Mouse (Mus musculus) neural tube, embryonic 13.5 days (tissue): ENCODE data around the gene Atf5. TPM values are rescaled to one million over a fixed set of nuclear protein-coding genes. Genes with fewer than 3 reads are reported as not detected.
A peak's percentile ranks its signal among the peaks of the same experiment; 100 is the strongest.

ENCODE experiments used
- ATAC-seq: fragments of 200-750 bp; cut with Nextera tagmentation; 2 replicates; pipeline ENCODE4 v1.8.0; 2017; ENCODE audit warnings: low read depth, mild to moderate bottlenecking, moderate TSS enrichment, moderate library complexity
- H3K27ac ChIP-seq: fragments of 300-500 bp; sonication (generic); replicated peaks from 2 replicates; pipeline ENCODE4 v1.5.1; 2015; ENCODE audit warnings: moderate library complexity, mild to moderate bottlenecking, inconsistent platforms
- H3K27me3 ChIP-seq: fragments of 300-500 bp; sonication (generic); 2 replicates; pipeline ENCODE4 v1.6.1; 2015; ENCODE audit warnings: mild to moderate bottlenecking, inconsistent platforms
- H3K36me3 ChIP-seq: fragments of 300-500 bp; sonication (generic); 2 replicates; pipeline ENCODE4 v1.6.1; 2015; ENCODE audit warnings: mild to moderate bottlenecking, inconsistent platforms
- H3K4me1 ChIP-seq: fragments of 300-500 bp; sonication (generic); replicated peaks from 2 replicates; pipeline ENCODE4 v1.6.1; 2015; ENCODE audit warnings: inconsistent platforms
- H3K4me2 ChIP-seq: fragments of 300-500 bp; sonication (generic); 2 replicates; pipeline ENCODE4 v1.6.1; 2015; ENCODE audit warnings: inconsistent platforms, mild to moderate bottlenecking, moderate library complexity
- H3K4me3 ChIP-seq: fragments of 300-500 bp; sonication (generic); 2 replicates; pipeline ENCODE4 v1.5.1; 2015; ENCODE audit warnings: mild to moderate bottlenecking, inconsistent platforms
- H3K9ac ChIP-seq: fragments of 300-500 bp; sonication (generic); 2 replicates; pipeline ENCODE4 v1.6.1; 2015; ENCODE audit warnings: moderate library complexity, mild to moderate bottlenecking, inconsistent platforms
- H3K9me3 ChIP-seq: fragments of 300-500 bp; sonication (generic); 2 replicates; pipeline ENCODE4 v1.6.1; 2016; ENCODE audit warnings: inconsistent platforms
- WGBS: fragments of 180-500 bp; shearing (Covaris S2); methylation state at CpG from one replicate; pipeline ENCODE4 v1.1.7; 2015; 5-methylcytosine and 5-hydroxymethylcytosine counted together
- polyA plus RNA-seq: library from polyadenylated mRNA; unstranded; fragments of >200 nt; fragmentation: Nextera tagmentation; extraction: Ambion mirVana; gene quantifications from 2 replicates; pipeline ENCODE4 v1.2.1, GENCODE M21; 2015

The Atf5 gene
- polyA plus RNA-seq, 1 experiment from 2014 or later: 4.8 TPM

DNA sequence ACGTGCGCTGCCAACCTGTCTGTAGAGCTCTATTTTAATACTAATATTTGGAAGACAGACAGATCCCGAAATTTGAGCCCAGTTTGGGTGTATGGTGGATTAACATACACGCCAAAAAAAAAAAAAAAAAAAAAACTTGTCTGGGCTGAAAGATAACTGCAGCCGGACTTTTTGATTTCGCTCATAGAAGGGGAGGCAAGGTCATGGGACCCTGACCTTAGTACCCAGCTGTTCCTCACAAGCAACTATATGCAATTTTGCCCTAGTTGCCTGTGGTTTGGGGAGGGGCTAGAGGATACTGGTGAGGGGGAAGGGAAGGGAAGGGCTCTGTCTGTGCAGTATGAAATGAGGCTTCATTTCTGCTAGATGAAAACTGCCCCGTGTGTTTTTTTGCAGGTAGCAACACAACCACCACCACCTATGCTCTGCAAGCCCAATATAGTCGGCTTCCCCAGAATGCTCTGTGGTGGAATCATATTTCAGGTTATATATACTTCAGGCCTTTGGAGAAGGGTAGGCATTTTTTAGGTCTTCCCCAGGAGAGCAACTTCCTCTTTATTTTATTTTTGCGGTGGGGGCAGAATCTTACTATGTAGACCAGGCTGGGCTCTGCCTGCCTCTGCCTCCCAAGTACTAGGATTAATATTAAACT, 39.9 kb upstream of the Atf5 start:
- ATAC-seq: no peak

DNA sequence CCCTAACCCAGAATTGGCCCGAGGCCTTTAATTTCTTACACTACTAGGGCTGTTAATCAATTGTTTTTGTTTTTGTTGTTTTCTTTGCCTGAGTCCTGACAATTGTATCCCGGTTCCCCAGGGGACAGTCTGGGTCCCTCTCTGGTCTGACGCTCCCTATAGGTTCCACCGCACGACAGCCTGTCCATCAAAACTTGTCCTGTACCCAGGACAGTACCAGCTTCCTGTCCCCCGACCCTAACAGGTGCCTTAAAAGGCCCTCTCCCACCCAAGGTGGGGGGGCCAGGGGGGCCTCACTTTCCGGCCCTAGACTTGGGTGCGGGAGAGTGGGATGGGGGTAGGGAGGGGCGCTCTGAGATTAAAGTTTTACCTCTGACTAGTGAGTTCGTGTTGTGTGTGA, 38.6 kb upstream of the Atf5 start:
- peak overlapping the region; percentile 81 for H3K9ac ChIP-seq
- H3K4me1 ChIP-seq: peaks cover 72% of the 10 kb centered on the region
- ATAC-seq: no peak
- H3K4me2 ChIP-seq: peak overlapping the region; percentile 77
- 37% methylated on average over 10 of the region's 10 CpGs for WGBS
- no peaks in the 10 kb centered on the region for H3K9me3 ChIP-seq
- H3K36me3 ChIP-seq: peaks cover 16% of the 10 kb centered on the region
- peak overlapping the region; percentile 93 for H3K27ac ChIP-seq
- H3K4me3 ChIP-seq: peak overlapping the region; percentile 43
- no peaks in the 10 kb centered on the region for H3K27me3 ChIP-seq

More for the DNA sequence above, 39.9 kb upstream of the Atf5 start:
- H3K36me3 ChIP-seq: peaks cover 16% of the 10 kb centered on the region
- peaks cover 73% of the 10 kb centered on the region for H3K4me1 ChIP-seq
- peak overlapping the region; percentile 95 for H3K27ac ChIP-seq
- 66% methylated on average over 9 of the region's 9 CpGs for WGBS
- peak overlapping the region; percentile 93 for H3K9ac ChIP-seq
- peak overlapping the region; percentile 97 for H3K4me2 ChIP-seq
- no peaks in the 10 kb centered on the region for H3K9me3 ChIP-seq
- H3K27me3 ChIP-seq: no peaks in the 10 kb centered on the region
- peak overlapping the region; percentile 73 for H3K4me3 ChIP-seq

DNA sequence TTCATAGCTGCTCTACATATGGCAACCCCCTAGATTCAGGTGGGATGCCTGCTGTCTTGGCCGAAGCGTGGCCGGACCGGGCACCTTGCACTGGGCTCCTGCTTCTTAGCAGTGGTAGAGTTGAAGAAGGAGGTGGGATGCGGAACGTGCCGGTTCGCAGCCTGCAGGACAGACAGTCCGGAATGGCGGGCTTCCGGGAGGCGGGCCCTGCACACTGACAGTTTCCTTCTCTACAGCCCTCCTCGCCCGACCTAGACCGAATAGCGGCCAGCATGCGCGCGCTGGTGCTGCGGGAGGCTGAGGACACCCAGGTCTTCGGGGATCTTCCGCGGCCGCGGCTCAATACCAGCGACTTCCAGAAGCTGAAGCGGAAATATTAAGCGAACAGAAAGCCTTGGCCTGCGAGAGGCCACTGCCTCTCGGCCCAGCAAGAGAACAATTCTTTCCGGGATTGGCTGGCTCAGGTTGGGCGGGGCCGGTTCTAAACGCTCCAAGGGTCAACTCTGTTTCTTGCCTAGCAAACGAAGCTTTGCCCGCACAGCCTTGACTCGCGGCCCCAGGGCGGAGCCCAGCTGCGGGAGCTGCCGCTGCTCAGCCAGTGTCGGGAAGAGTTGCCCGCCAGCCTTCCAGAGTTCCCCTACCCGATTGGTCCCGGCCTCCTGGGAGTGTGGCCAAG, 38.0 kb upstream of the Atf5 start:
- no peaks in the 10 kb centered on the region for H3K27me3 ChIP-seq
- H3K4me2 ChIP-seq: peak overlapping the region; percentile 77
- H3K4me1 ChIP-seq: peaks cover 72% of the 10 kb centered on the region
- 0 out of 2 replicates have a peak, but pooled peaks have one; percentile 1 for ATAC-seq
- H3K36me3 ChIP-seq: peaks cover 16% of the 10 kb centered on the region
- H3K27ac ChIP-seq: peak overlapping the region; percentile 93
- H3K4me3 ChIP-seq: peak overlapping the region; percentile 43
- WGBS: under 1% methylated on average over 45 of the region's 45 CpGs
- peak overlapping the region; percentile 81 for H3K9ac ChIP-seq
- H3K9me3 ChIP-seq: no peaks in the 10 kb centered on the region

DNA sequence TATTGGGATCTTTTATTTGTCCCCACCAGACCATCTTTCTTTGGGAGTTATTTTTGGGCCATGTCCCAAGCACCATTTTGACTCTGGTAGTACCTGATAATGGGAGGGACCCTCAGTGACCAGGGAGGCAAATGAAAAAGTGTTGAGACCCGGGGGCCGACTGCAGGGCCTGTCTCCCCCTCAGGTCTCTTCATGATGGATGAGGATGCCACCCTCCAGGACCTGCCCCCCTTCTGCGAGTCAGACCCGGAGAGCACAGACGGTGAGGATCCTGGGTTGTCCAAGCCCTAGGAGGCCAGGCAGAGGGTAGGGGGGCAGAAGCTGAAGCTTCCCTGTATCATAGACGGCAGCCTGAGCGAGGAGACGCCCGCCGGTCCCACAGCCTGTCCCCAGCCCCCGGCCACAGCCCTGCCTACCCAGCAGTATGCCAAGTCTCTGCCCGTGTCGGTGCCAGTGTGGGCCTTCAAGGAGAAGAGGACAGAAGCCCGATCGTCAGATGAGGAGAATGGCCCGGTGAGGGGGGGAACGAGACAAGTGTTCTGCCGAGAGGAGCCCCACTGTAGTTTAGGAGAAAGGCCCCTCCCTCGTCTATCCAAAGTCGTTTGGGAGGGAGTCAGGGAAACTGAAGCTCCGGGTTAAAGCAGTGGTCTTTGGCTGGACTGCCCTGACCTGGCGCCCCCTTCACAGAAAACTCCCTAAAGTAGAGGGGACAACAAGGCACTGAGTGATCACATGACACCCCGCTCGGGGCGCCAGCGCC, 37.3 kb upstream of the Atf5 start:
- H3K9me3 ChIP-seq: no peaks in the 10 kb centered on the region
- H3K4me3 ChIP-seq: peak overlapping the region; percentile 43
- peak overlapping the region; percentile 77 for H3K4me2 ChIP-seq
- H3K9ac ChIP-seq: peak overlapping the region; percentile 81
- H3K36me3 ChIP-seq: peaks cover 16% of the 10 kb centered on the region
- peak overlapping the region; percentile 93 for H3K27ac ChIP-seq
- no peak for ATAC-seq
- H3K27me3 ChIP-seq: no peaks in the 10 kb centered on the region
- peaks cover 72% of the 10 kb centered on the region for H3K4me1 ChIP-seq
- WGBS: 30% methylated on average over 26 of the region's 26 CpGs

DNA sequence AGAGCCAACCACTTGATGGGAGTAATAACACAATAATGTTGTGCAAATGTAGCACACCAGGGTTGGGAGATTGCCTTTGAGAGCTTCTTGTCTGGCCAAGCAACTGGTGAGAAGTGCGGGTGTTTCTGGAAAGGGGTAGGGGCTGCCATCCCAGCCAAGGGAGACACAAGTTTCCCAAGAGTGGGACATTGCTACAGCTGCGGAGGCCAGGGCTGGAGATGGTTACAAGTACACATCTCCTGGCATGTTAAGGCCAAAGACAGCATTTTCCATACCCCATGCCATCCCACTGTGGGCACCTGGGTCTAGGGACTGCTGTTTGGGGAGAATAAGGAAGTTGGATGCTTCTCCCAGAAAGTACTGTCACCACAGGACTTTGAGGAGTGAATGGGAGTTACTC, 36.6 kb upstream of the Atf5 start:
- Histone ChIP-seq H3K4me1 (peaks cover 66% of the 10 kb centered on the region), H3K9ac (peak overlapping the region; percentile 81; the same call in 1 of the 2 replicates), H3K36me3 (peaks cover 16% of the 10 kb centered on the region), H3K4me3 (no peak overlapping the region), H3K9me3 (no peaks in the 10 kb centered on the region), H3K4me2 (peak overlapping the region; percentile 77; the same call in 1 of the 2 replicates), H3K27me3 (no peaks in the 10 kb centered on the region), H3K27ac (no peak overlapping the region)
- no peak for ATAC-seq
- 98% methylated on average over 2 of the region's 2 CpGs for WGBS

DNA sequence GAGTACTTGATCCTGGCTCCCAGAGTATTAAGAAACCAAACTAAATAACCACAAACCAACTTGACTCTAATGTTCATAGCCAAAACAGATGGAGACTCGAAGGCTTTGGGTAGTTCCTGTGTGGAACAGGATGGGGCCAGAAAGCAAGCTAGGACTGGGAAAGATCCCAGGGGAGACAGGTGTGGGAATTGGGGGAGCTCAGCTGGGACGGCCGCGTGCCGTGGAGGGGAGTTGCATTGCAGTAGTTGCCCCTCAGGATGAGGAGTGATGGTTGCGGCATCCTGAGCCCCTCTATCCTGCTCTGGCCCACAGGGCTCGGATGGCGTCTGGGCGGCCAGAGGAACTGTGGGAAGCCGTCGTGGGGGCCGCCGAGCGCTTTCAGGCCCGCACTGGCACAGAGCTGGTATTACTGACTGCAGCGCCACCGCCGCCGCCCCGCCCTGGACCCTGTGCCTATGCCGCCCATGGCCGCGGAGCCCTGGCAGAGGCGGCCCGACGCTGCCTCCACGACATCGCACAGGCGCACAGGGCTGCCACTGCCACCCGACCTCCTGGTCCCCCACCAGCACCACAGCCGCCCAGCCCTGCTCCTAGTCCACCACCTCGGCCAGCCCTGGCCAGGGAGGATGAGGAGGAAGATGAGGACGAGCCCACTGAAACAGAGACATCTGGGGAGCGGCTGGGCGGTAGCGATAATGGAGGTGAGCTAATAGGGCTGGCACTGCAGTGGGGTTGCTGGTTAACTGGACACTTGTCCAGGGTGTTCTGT, 36.0 kb upstream of the Atf5 start:
- H3K36me3 ChIP-seq: peaks cover 16% of the 10 kb centered on the region
- H3K4me3 ChIP-seq: no peak overlapping the region
- WGBS: 91% methylated on average over 36 of the region's 36 CpGs
- no peaks in the 10 kb centered on the region for H3K27me3 ChIP-seq
- peaks cover 67% of the 10 kb centered on the region for H3K4me1 ChIP-seq
- no peak for ATAC-seq
- no peak overlapping the region for H3K27ac ChIP-seq
- H3K9me3 ChIP-seq: no peaks in the 10 kb centered on the region
- H3K4me2 ChIP-seq: peak overlapping the region; percentile 77; the same call in 1 of the 2 replicates
- H3K9ac ChIP-seq: no peak overlapping the region

DNA sequence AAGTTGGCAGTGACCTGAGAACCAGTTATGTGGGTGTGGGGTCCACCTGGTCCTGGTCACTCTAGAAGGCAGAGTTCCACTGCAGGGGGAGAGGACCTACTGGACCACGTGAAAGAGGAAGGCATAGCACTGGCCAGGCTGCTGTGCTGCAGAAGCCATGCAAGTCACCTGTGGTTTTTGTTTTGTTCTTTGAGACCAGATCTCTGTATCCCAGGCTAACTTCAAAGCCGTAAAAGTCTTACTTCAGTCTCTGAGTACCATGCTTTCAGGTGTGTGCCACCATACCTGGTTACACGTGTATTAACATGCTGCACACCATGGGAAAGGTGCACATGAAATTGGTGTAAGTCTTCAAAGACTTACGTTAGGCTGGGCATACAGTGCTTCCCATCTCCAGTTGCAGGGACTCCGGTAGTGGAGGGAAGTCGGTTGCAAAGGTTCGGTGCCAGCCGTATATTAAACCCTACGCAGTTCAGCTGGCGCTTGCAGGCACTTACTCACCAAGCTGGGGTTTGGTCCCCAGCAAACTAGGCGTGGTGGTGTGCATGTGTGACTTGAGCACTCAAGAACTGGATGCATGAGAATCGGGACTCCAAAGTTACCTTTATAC, 35.3 kb upstream of the Atf5 start:
- H3K9me3 ChIP-seq: no peaks in the 10 kb centered on the region

DNA sequence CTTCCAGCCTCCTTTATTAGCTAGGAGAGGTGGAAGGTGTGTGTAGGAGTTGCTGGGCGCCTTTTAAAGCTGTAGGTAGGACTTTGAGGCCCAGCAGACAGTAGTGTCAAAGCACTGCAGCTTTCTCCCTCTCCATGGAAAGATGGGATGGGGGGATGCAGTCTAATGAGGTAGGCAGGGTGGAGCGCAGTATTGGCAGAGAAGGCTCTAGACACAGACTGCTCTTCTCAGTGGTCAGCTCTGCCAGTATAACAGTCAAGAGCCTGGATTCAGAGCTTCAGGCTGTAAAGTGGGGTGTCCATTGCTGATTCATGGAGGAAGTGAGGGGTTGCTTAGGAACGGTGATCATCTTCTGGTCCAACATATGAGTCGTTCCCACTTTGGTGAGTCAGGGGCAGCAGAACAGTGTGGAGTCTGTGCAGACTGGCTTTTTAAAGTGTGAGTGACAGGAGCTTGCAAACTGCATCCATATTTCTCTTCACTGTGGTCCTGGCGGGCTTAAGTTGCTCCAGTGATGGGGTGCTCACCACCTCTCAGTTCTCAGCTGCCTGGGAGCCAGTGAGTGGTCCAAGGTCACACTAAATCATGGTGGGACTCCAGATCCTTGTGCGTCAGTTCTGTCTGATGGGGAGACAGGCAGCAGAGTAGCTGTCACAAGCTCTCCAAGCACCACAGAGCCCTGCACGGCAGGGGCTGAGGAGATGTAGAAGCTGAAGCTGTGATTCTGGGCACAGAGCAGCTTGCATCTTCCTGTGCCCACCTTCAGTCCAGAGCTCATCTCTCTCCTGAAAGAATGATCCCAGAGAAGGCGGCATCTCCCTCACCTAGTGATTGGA, 34.5 kb upstream of the Atf5 start:
- H3K4me1 ChIP-seq: peaks cover 62% of the 10 kb centered on the region

More for the DNA sequence above, 35.3 kb upstream of the Atf5 start:
- WGBS: 92% methylated on average over 12 of the region's 12 CpGs
- Histone ChIP-seq H3K4me1 (peaks cover 69% of the 10 kb centered on the region), H3K36me3 (peaks cover 18% of the 10 kb centered on the region), H3K9ac (peak overlapping the region; percentile 89; the same call in 1 of the 2 replicates), H3K4me3 (no peak overlapping the region), H3K27ac (no peak overlapping the region), H3K27me3 (no peaks in the 10 kb centered on the region), H3K4me2 (no peak overlapping the region)
- no peak for ATAC-seq

DNA sequence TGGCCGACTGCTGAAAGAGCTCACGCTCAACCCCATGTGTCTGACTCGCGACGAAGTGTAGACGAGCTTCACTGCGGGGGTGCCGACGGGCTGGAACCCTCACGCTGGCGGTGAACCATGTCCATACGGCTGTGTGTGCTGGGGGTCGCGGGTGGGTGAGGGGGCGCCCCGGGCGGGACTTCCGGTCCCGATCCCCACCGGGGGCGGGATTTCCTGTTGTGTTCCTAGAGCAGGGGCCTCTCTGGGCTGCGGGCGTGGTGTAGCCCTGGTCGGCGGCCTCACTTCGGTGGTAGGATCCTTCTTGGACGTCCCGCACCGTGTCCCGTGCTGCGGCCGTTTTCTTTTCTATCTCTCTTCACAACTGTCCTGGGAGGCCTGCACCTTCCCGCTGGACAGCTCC, 33.7 kb upstream of the Atf5 start:
- peak overlapping the region; percentile 84 for H3K4me2 ChIP-seq
- peaks cover 53% of the 10 kb centered on the region for H3K4me1 ChIP-seq
- no peaks in the 10 kb centered on the region for H3K9me3 ChIP-seq
- peak overlapping the region; percentile 98 for H3K27ac ChIP-seq
- WGBS: under 1% methylated on average over 33 of the region's 33 CpGs
- peak overlapping the region; percentile 84 for H3K4me3 ChIP-seq
- no peaks in the 10 kb centered on the region for H3K27me3 ChIP-seq
- ATAC-seq: peak; percentile 38
- peaks cover 33% of the 10 kb centered on the region for H3K36me3 ChIP-seq
- peak overlapping the region; percentile 89 for H3K9ac ChIP-seq

More for the DNA sequence above, 34.5 kb upstream of the Atf5 start:
- Histone ChIP-seq H3K9me3 (no peaks in the 10 kb centered on the region), H3K9ac (peak overlapping the region; percentile 89), H3K36me3 (peaks cover 25% of the 10 kb centered on the region), H3K4me2 (peak overlapping the region; percentile 84), H3K27me3 (no peaks in the 10 kb centered on the region), H3K27ac (peak overlapping the region; percentile 98), H3K4me3 (peak overlapping the region; percentile 84)
- no peak for ATAC-seq
- WGBS: 83% methylated on average over 8 of the region's 8 CpGs

DNA sequence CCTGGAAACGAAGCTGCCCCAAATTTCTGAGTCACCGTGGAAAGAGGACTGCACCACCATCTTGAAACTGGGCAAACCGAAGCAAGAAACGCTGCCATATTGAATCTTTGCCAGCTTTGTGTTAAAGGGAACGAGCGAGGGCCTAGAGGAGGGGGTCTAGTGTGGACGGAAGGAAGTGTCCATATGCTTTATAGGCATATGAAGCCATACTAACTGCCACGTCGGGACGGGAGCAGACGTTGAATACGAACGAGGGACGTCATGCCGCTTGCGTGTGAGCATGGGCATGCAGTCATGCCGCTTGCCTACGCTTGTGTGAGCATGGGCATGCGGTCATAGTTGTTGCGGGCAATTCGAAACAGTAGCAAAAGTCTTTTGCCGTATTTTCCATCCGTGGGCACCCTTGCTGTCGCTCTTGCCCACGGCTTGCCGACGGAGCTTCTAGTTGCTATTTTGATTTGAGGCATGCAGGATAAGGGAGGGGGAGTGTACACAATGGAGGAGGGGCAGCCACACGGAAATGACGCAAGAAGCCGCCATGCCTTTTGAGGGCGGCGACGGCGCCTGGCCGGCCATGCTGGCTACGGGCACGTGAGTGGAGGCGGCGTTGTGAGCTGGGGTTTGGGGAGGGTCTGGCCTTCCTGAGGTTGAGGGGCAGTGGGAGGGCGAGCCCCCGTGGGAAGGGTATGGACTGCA, 33.1 kb upstream of the Atf5 start:
- Histone ChIP-seq H3K27ac (peak overlapping the region; percentile 98), H3K9ac (peak overlapping the region; percentile 89), H3K27me3 (no peaks in the 10 kb centered on the region), H3K4me3 (peak overlapping the region; percentile 84), H3K4me1 (peaks cover 48% of the 10 kb centered on the region), H3K4me2 (peak overlapping the region; percentile 84), H3K36me3 (peaks cover 39% of the 10 kb centered on the region), H3K9me3 (no peaks in the 10 kb centered on the region)
- peak; percentile 79 for ATAC-seq
- WGBS: under 1% methylated on average over 41 of the region's 41 CpGs
